Mouse (Mus musculus) lung, postnatal 36 days (tissue): ENCODE data around the gene Eno2.

ENCODE experiments used
- DNase-seq: peaks from one replicate; pipeline ENCODE4 v3.0.0; 2022; ENCODE audit warnings: mixed read lengths

Gene Eno2

GRCm38 (mm10) chr6:124759259-124759658 is 10.2 kb downstream of the Eno2 start:
- DNase-seq, result peak; percentile 95

- DNase-seq, result no peak
These were observed 10.6 kb downstream of the Eno2 start for GRCm38 (mm10) chr6:124758849-124759232.

GRCm38 (mm10) chr6:124757909-124758848 is 11.3 kb downstream of the Eno2 start:
- peak; percentile 56 for DNase-seq

GRCm38 (mm10) chr6:124757351-124757880 is 12.1 kb downstream of the Eno2 start:
- DNase-seq, result no peak

- peak; percentile 85 for DNase-seq
These were observed 12.7 kb downstream of the Eno2 start for GRCm38 (mm10) chr6:124756652-124757350.

- peak; percentile 79 for DNase-seq
These were observed 13.5 kb downstream of the Eno2 start, which contains the start of the genes Gm45234 and Atn1 for GRCm38 (mm10) chr6:124755831-124756595. TSS of gene Gm45234 (minus strand) at chr6:124756021. TSS of gene Atn1 (minus strand) at chr6:124756524.

GRCm38 (mm10) chr6:124755306-124755705 is 14.2 kb downstream of the Eno2 start:
- no peak for DNase-seq

GRCm38 (mm10) chr6:124753861-124754260 is 15.6 kb downstream of the Eno2 start:
- no peak for DNase-seq

GRCm38 (mm10) chr6:124750405-124750804 is 19.1 kb downstream of the Eno2 start:
- DNase-seq, result no peak

- DNase-seq, result no peak
These were observed 22.5 kb downstream of the Eno2 start for GRCm38 (mm10) chr6:124746654-124747632.

- no peak for DNase-seq
These were observed 23.2 kb downstream of the Eno2 start for GRCm38 (mm10) chr6:124746296-124746605.

GRCm38 (mm10) chr6:124745490-124746295 is 23.8 kb downstream of the Eno2 start:
- peak; percentile 94 for DNase-seq

GRCm38 (mm10) chr6:124744755-124745321 is 24.6 kb downstream of the Eno2 start:
- DNase-seq, result no peak

- DNase-seq, result no peak
These were observed 25.8 kb downstream of the Eno2 start for GRCm38 (mm10) chr6:124743647-124744046.

GRCm38 (mm10) chr6:124742839-124743514 is 26.5 kb downstream of the Eno2 start:
- DNase-seq, result no peak

GRCm38 (mm10) chr6:124741842-124742241 is 27.6 kb downstream of the Eno2 start:
- DNase-seq, result no peak

GRCm38 (mm10) chr6:124740888-124741761 is 28.3 kb downstream of the Eno2 start, which contains the start of gene Grcc10:
TSS of gene Grcc10 (minus strand) at chr6:124741374.
- peak; percentile 92 for DNase-seq

- peak; percentile 79 for DNase-seq
These were observed 29.1 kb downstream of the Eno2 start for GRCm38 (mm10) chr6:124740211-124740887.
